Mouse (Mus musculus) embryonic facial prominence, embryonic 15.5 days (tissue): ENCODE results near the gene Apobec4. TPM values are rescaled to one million over a fixed set of nuclear protein-coding genes. Genes with fewer than 3 reads are reported as not detected.
A peak's percentile ranks its signal among the peaks of the same experiment; 100 is the strongest.

Experiments used
- ATAC-seq: fragments of 200-750 bp; cut with Nextera tagmentation; 2 replicates; pipeline ENCODE4 v1.8.0; 2017; ENCODE audit warnings: low read depth, moderate TSS enrichment; ENCODE audit not compliant: insufficient number of reproducible peaks, low FRiP score, low TSS enrichment
- H3K27ac ChIP-seq: fragments of 300-500 bp; sonication (generic); replicated peaks from 2 replicates; pipeline ENCODE4 v1.5.1; 2015; ENCODE audit warnings: mild to moderate bottlenecking, inconsistent platforms
- H3K27me3 ChIP-seq: fragments of 300-500 bp; sonication (generic); 2 replicates; pipeline ENCODE4 v1.6.1; 2015; ENCODE audit warnings: inconsistent platforms
- H3K36me3 ChIP-seq: fragments of 300-500 bp; sonication (generic); 2 replicates; pipeline ENCODE4 v1.6.1; 2015; ENCODE audit warnings: mild to moderate bottlenecking, inconsistent platforms
- H3K4me1 ChIP-seq: fragments of 300-500 bp; sonication (generic); 2 replicates; pipeline ENCODE4 v1.6.1; 2015; ENCODE audit warnings: inconsistent platforms
- H3K4me2 ChIP-seq: fragments of 300-500 bp; sonication (generic); replicated peaks from 2 replicates; pipeline ENCODE4 v1.6.1; 2015; ENCODE audit warnings: mild to moderate bottlenecking, inconsistent platforms
- H3K4me3 ChIP-seq: fragments of 300-500 bp; sonication (generic); replicated peaks from 2 replicates; pipeline ENCODE4 v1.5.1; 2015; ENCODE audit warnings: mild to moderate bottlenecking, inconsistent platforms
- H3K9ac ChIP-seq: fragments of 300-500 bp; sonication (generic); 2 replicates; pipeline ENCODE4 v1.6.1; 2015; ENCODE audit warnings: inconsistent platforms
- H3K9me3 ChIP-seq: fragments of 300-500 bp; sonication (generic); replicated peaks from 2 replicates; pipeline ENCODE4 v1.6.1; 2016; ENCODE audit warnings: inconsistent platforms
- WGBS: fragments of 180-500 bp; shearing (Covaris S2); methylation state at CpG from one replicate; pipeline ENCODE4 v1.1.7; 2015; 5-methylcytosine and 5-hydroxymethylcytosine counted together
- polyA plus RNA-seq: library from polyadenylated mRNA; unstranded; fragments of >200 nt; fragmentation: Nextera tagmentation; extraction: Ambion mirVana; gene quantifications from 2 replicates; pipeline ENCODE4 v1.2.1, GENCODE M21; 2015

Apobec4 gene
- polyA plus RNA-seq, 1 experiment from 2014 or later: 0.37 TPM

GRCm38 (mm10) chr1:152790821-152791220, 40.5 kb downstream of the Apobec4 start:
- H3K9me3 ChIP-seq: no peaks in the 10 kb centered on the region
- H3K27ac ChIP-seq: no peak overlapping the region
- WGBS: 26% methylated on average over 6 of the region's 6 CpGs
- no peak overlapping the region for H3K9ac ChIP-seq
- H3K4me2 ChIP-seq: no peak overlapping the region
- no peak for ATAC-seq
- no peaks in the 10 kb centered on the region; the same call in 1 of the 2 replicates for H3K4me1 ChIP-seq
- no peak overlapping the region for H3K4me3 ChIP-seq
- no peaks in the 10 kb centered on the region for H3K36me3 ChIP-seq
- no peaks in the 10 kb centered on the region for H3K27me3 ChIP-seq

- H3K27ac ChIP-seq: no peak overlapping the region
- H3K36me3 ChIP-seq: no peaks in the 10 kb centered on the region
- 33% methylated on average over 4 of the region's 4 CpGs for WGBS
- no peaks in the 10 kb centered on the region for H3K27me3 ChIP-seq
- no peaks in the 10 kb centered on the region; the same call in 1 of the 2 replicates for H3K4me1 ChIP-seq
- H3K9ac ChIP-seq: no peak overlapping the region
- H3K9me3 ChIP-seq: no peaks in the 10 kb centered on the region
- no peak overlapping the region for H3K4me3 ChIP-seq
- H3K4me2 ChIP-seq: no peak overlapping the region
- no peak for ATAC-seq
Measured at GRCm38 (mm10) chr1:152791269-152791668, 40.9 kb downstream of the Apobec4 start.

GRCm38 (mm10) chr1:152792736-152793494, 42.6 kb downstream of the Apobec4 start:
- Histone ChIP-seq H3K4me3 (no peak overlapping the region), H3K36me3 (no peaks in the 10 kb centered on the region), H3K27ac (no peak overlapping the region), H3K4me2 (no peak overlapping the region), H3K9ac (no peak overlapping the region), H3K9me3 (no peaks in the 10 kb centered on the region), H3K27me3 (no peaks in the 10 kb centered on the region), H3K4me1 (no peaks in the 10 kb centered on the region; the same call in 1 of the 2 replicates)
- no peak for ATAC-seq
- WGBS: 27% methylated on average over 12 of the region's 12 CpGs

- H3K4me2 ChIP-seq: no peak overlapping the region
- no peak overlapping the region for H3K9ac ChIP-seq
- 44% methylated on average over 6 of the region's 6 CpGs for WGBS
- H3K4me1 ChIP-seq: no peaks in the 10 kb centered on the region; the same call in 1 of the 2 replicates
- no peak overlapping the region for H3K27ac ChIP-seq
- H3K27me3 ChIP-seq: no peaks in the 10 kb centered on the region
- H3K4me3 ChIP-seq: no peak overlapping the region
- H3K36me3 ChIP-seq: no peaks in the 10 kb centered on the region
- H3K9me3 ChIP-seq: no peaks in the 10 kb centered on the region
- no peak for ATAC-seq
Measured at GRCm38 (mm10) chr1:152793495-152794130, 43.3 kb downstream of the Apobec4 start.

- Histone ChIP-seq H3K4me3 (no peak overlapping the region), H3K9ac (no peak overlapping the region), H3K9me3 (no peaks in the 10 kb centered on the region), H3K27me3 (no peaks in the 10 kb centered on the region), H3K4me2 (no peak overlapping the region), H3K36me3 (no peaks in the 10 kb centered on the region), H3K27ac (no peak overlapping the region), H3K4me1 (peaks cover 4% of the 10 kb centered on the region; the same call in 1 of the 2 replicates)
- ATAC-seq: no peak
- 72% methylated on average over 8 of the region's 8 CpGs for WGBS
Measured at GRCm38 (mm10) chr1:152795688-152796255, 45.4 kb downstream of the Apobec4 start.

- Histone ChIP-seq H3K4me3 (no peak overlapping the region), H3K9me3 (no peaks in the 10 kb centered on the region), H3K27me3 (no peaks in the 10 kb centered on the region), H3K4me1 (peaks cover 4% of the 10 kb centered on the region; the same call in 1 of the 2 replicates), H3K36me3 (no peaks in the 10 kb centered on the region), H3K4me2 (no peak overlapping the region), H3K9ac (no peak overlapping the region), H3K27ac (no peak overlapping the region)
- ATAC-seq: no peak
- 81% methylated on average over 8 of the region's 8 CpGs for WGBS
Measured at GRCm38 (mm10) chr1:152796683-152797263, 46.4 kb downstream of the Apobec4 start.

- H3K9ac ChIP-seq: no peak overlapping the region
- no peaks in the 10 kb centered on the region for H3K9me3 ChIP-seq
- H3K4me1 ChIP-seq: peaks cover 4% of the 10 kb centered on the region; the same call in 1 of the 2 replicates
- no peaks in the 10 kb centered on the region for H3K36me3 ChIP-seq
- H3K4me2 ChIP-seq: no peak overlapping the region
- ATAC-seq: no peak; the same call in 1 of the 2 replicates
- WGBS: 59% methylated on average over 9 of the region's 9 CpGs
- no peak overlapping the region for H3K27ac ChIP-seq
- H3K27me3 ChIP-seq: no peaks in the 10 kb centered on the region
- no peak overlapping the region for H3K4me3 ChIP-seq
Measured at GRCm38 (mm10) chr1:152798125-152798524, 47.8 kb downstream of the Apobec4 start.

- Histone ChIP-seq H3K27me3 (no peaks in the 10 kb centered on the region), H3K4me3 (no peak within 1 kb of the TSS), H3K27ac (no peak within 1 kb of the TSS), H3K9ac (no peak within 1 kb of the TSS), H3K9me3 (no peaks in the 10 kb centered on the region), H3K4me2 (no peak within 1 kb of the TSS), H3K4me1 (peaks cover 4% of the 10 kb centered on the region; the same call in 1 of the 2 replicates), H3K36me3 (no peaks in the 10 kb centered on the region)
- peak; percentile 86 for ATAC-seq
- 20% methylated on average over 2 of the region's 2 CpGs for WGBS
Measured at GRCm38 (mm10) chr1:152799897-152800296, 49.5 kb downstream of the Apobec4 start, which contains the start of gene Ncf2. Ncf2 (plus strand) TSS chr1:152800194.

GRCm38 (mm10) chr1:152800633-152801176, 50.4 kb downstream of the Apobec4 start:
- no peak overlapping the region for H3K9ac ChIP-seq
- H3K9me3 ChIP-seq: no peaks in the 10 kb centered on the region
- no peaks in the 10 kb centered on the region for H3K27me3 ChIP-seq
- ATAC-seq: no peak
- peaks cover 4% of the 10 kb centered on the region; the same call in 1 of the 2 replicates for H3K4me1 ChIP-seq
- no peak overlapping the region for H3K4me3 ChIP-seq
- H3K36me3 ChIP-seq: no peaks in the 10 kb centered on the region
- WGBS: 82% methylated on average over 13 of the region's 13 CpGs
- no peak overlapping the region for H3K27ac ChIP-seq
- no peak overlapping the region for H3K4me2 ChIP-seq

- Histone ChIP-seq H3K27ac (no peak overlapping the region), H3K9ac (no peak overlapping the region), H3K27me3 (no peaks in the 10 kb centered on the region), H3K4me3 (no peak overlapping the region), H3K9me3 (no peaks in the 10 kb centered on the region), H3K4me2 (no peak overlapping the region), H3K36me3 (no peaks in the 10 kb centered on the region), H3K4me1 (peaks cover 9% of the 10 kb centered on the region; the same call in 1 of the 2 replicates)
- 87% methylated on average over 6 of the region's 6 CpGs for WGBS
- no peak for ATAC-seq
Measured at GRCm38 (mm10) chr1:152804907-152805306, 54.6 kb downstream of the Apobec4 start.
